Mouse (Mus musculus): ENCODE data around the gene Farp1. TPM values are rescaled to one million over a fixed set of nuclear protein-coding genes. Genes with fewer than 3 reads are reported as not detected.

Gene Farp1
- total RNA-seq, 1 experiment, result 8.6 TPM

DNA sequence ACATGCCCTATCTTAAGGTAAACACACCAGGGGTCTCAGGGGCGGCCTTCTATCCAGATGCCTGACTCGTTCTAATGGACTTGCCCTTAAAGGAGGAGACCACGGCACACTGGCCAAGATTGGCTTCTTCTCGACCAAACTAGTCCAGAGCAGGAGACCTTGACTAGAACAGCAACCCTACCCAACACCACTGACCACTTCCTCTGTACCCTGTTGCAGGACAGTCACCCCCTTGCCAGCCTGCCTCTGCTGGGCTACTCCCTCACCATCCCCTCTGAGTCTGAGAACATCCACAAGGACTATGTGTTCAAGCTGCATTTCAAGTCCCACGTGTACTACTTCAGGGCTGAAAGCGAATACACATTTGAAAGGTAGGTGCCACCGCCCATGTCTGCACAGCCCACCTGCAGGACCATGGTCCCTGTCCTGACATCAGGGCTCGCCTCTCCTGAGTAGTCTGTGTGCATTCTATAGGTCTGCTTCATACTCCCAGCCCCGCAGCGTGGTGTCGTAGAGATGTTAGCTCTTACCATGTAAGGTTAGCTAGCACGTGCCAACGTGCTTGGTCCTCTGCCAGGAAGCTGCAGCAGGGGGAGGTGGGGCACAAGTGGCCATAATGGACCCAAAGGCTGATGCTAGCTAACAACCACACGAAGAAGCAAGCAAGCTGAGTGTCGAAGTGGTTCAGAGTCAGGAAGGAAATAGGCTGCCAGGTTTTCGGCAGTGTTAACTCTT lies 245.8 kb downstream of the Farp1 start:
- no peak for DNase-seq (ENCODE audit: low read depth, low spot score)

DNA sequence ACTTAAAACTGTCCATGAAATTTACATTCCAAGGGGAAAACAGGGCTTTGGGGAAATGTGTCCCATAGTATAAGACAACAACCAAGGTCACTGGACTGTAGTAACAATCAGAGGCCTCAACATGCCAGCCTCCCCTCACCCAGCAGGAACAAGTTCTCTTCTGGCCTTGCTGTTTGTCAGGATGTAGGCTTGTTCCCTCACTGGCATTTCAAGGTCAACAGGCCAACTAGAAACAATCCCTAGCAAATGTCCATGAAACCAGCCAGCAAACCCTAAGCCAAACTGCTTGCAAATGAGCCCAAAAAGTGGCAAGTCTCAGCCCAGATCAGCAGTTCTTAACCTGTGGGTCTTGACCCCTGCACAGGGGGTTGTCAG lies 246.3 kb downstream of the Farp1 start:
- Histone ChIP-seq H3K36me3 (ENCODE audit: control insufficient read depth, insufficient read depth, low read length, poor library complexity, severe bottlenecking) (peaks cover 22% of the 10 kb centered on the region; the same call in 1 of the 2 replicates), H3K9me3 (ENCODE audit: control insufficient read depth, insufficient read depth, low read depth, low read length) (no peaks in the 10 kb centered on the region), H3K9ac (ENCODE audit: insufficient read depth, low read depth, low read length, poor library complexity, severe bottlenecking) (no peak overlapping the region), H3K4me3 (ENCODE audit: insufficient read depth in 1 of 2, low read depth in 1 of 2, low read length in 2 of 2, poor library complexity in 1 of 2, severe bottlenecking in 1 of 2) (no peak overlapping the region), H3K27ac (ENCODE audit: insufficient read depth, low read depth, low read length, poor library complexity, severe bottlenecking) (no peak overlapping the region), H3K4me1 (ENCODE audit: control insufficient read depth in 2 of 2, insufficient read depth in 2 of 2, low read length in 2 of 2, poor library complexity in 1 of 2) (peaks cover 0 to 7% of the 10 kb centered on the region in 2 experiments; a peak in 1 of 4 replicates)
- DNase-seq (ENCODE audit: low read depth, low spot score), result no peak
- in situ Hi-C loops (cut with MboI; ENCODE audit: low sequenced_read_pairs in 2 of 2, unreplicated experiment in 2 of 2), result no loop called here
- TF ChIP-seq CHD2 (IDR thresholded peaks at IDR 0.05; ENCODE audit: low read depth, low read length), result no peak
- TF ChIP-seq MAFK (IDR thresholded peaks at IDR 0.05; ENCODE audit: insufficient read depth, low read depth, low read length), result no peak
- no peak for TF ChIP-seq ZNF384 (IDR thresholded peaks at IDR 0.05; ENCODE audit: low read depth, low read length)
- TF ChIP-seq ZC3H11A (IDR thresholded peaks at IDR 0.05; ENCODE audit: borderline replicate concordance, low read depth, low read length), result no peak
- TF ChIP-seq HCFC1 (IDR thresholded peaks at IDR 0.05; ENCODE audit: borderline replicate concordance, insufficient read depth, low read length), result no peak

More for the DNA sequence above, 245.8 kb downstream of the Farp1 start:
- no peaks in the 10 kb centered on the region for H3K9me3 ChIP-seq (ENCODE audit: control insufficient read depth, insufficient read depth, low read depth, low read length)
- H3K4me1 ChIP-seq (ENCODE audit: control insufficient read depth in 2 of 2, insufficient read depth in 2 of 2, low read length in 2 of 2, poor library complexity in 1 of 2), result peaks cover 0 to 7% of the 10 kb centered on the region in 2 experiments; a peak in 1 of 4 replicates
- H3K4me3 ChIP-seq (ENCODE audit: insufficient read depth in 1 of 2, low read depth in 1 of 2, low read length in 2 of 2, poor library complexity in 1 of 2, severe bottlenecking in 1 of 2), result no peak overlapping the region
- in situ Hi-C loops (cut with MboI; ENCODE audit: low sequenced_read_pairs in 2 of 2, unreplicated experiment in 2 of 2), result no loop called here
- H3K9ac ChIP-seq (ENCODE audit: insufficient read depth, low read depth, low read length, poor library complexity, severe bottlenecking), result no peak overlapping the region
- no peak overlapping the region for H3K27ac ChIP-seq (ENCODE audit: insufficient read depth, low read depth, low read length, poor library complexity, severe bottlenecking)
- peaks cover 18% of the 10 kb centered on the region; the same call in 1 of the 2 replicates for H3K36me3 ChIP-seq (ENCODE audit: control insufficient read depth, insufficient read depth, low read length, poor library complexity, severe bottlenecking)
- TF ChIP-seq MAFK (IDR thresholded peaks at IDR 0.05; ENCODE audit: insufficient read depth, low read depth, low read length) (no peak), ZC3H11A (IDR thresholded peaks at IDR 0.05; ENCODE audit: borderline replicate concordance, low read depth, low read length) (no peak), CHD2 (IDR thresholded peaks at IDR 0.05; ENCODE audit: low read depth, low read length) (no peak), HCFC1 (IDR thresholded peaks at IDR 0.05; ENCODE audit: borderline replicate concordance, insufficient read depth, low read length) (no peak), ZNF384 (IDR thresholded peaks at IDR 0.05; ENCODE audit: low read depth, low read length) (no peak)

- peaks cover 25% of the 10 kb centered on the region; the same call in 1 of the 2 replicates for H3K36me3 ChIP-seq (ENCODE audit: control insufficient read depth, insufficient read depth, low read length, poor library complexity, severe bottlenecking)
- H3K9ac ChIP-seq (ENCODE audit: insufficient read depth, low read depth, low read length, poor library complexity, severe bottlenecking), result no peak overlapping the region
- no peaks in the 10 kb centered on the region for H3K9me3 ChIP-seq (ENCODE audit: control insufficient read depth, insufficient read depth, low read depth, low read length)
- H3K27ac ChIP-seq (ENCODE audit: insufficient read depth, low read depth, low read length, poor library complexity, severe bottlenecking), result no peak overlapping the region
- H3K4me1 ChIP-seq (ENCODE audit: control insufficient read depth in 2 of 2, insufficient read depth in 2 of 2, low read length in 2 of 2, poor library complexity in 1 of 2), result peaks cover 0 to 7% of the 10 kb centered on the region in 2 experiments; a peak in 1 of 4 replicates
- no peak for DNase-seq (ENCODE audit: low read depth, low spot score)
- H3K4me3 ChIP-seq (ENCODE audit: insufficient read depth in 1 of 2, low read depth in 1 of 2, low read length in 2 of 2, poor library complexity in 1 of 2, severe bottlenecking in 1 of 2), result no peak overlapping the region
- in situ Hi-C loops (cut with MboI; ENCODE audit: low sequenced_read_pairs in 2 of 2, unreplicated experiment in 2 of 2), result no loop called here
- TF ChIP-seq ZNF384 (IDR thresholded peaks at IDR 0.05; ENCODE audit: low read depth, low read length), result no peak
- TF ChIP-seq MAFK (IDR thresholded peaks at IDR 0.05; ENCODE audit: insufficient read depth, low read depth, low read length), result no peak
- no peak for TF ChIP-seq ZC3H11A (IDR thresholded peaks at IDR 0.05; ENCODE audit: borderline replicate concordance, low read depth, low read length)
- no peak for TF ChIP-seq CHD2 (IDR thresholded peaks at IDR 0.05; ENCODE audit: low read depth, low read length)
- no peak for TF ChIP-seq HCFC1 (IDR thresholded peaks at IDR 0.05; ENCODE audit: borderline replicate concordance, insufficient read depth, low read length)
Measured at GRCm38 (mm10) chr14:121285379-121286120, 250.6 kb downstream of the Farp1 start.

- H3K4me1 ChIP-seq (ENCODE audit: control insufficient read depth in 2 of 2, insufficient read depth in 2 of 2, low read length in 2 of 2, poor library complexity in 1 of 2), result peaks cover 0 to 2% of the 10 kb centered on the region in 2 experiments; a peak in 2 of 4 replicates
- TF ChIP-seq HCFC1 (IDR thresholded peaks at IDR 0.05; ENCODE audit: borderline replicate concordance, insufficient read depth, low read length) (no peak), CHD2 (IDR thresholded peaks at IDR 0.05; ENCODE audit: low read depth, low read length) (no peak), ZNF384 (IDR thresholded peaks at IDR 0.05; ENCODE audit: low read depth, low read length) (no peak), ZC3H11A (IDR thresholded peaks at IDR 0.05; ENCODE audit: borderline replicate concordance, low read depth, low read length) (no peak), MAFK (IDR thresholded peaks at IDR 0.05; ENCODE audit: insufficient read depth, low read depth, low read length) (no peak)
- no peak overlapping the region for H3K27ac ChIP-seq (ENCODE audit: insufficient read depth, low read depth, low read length, poor library complexity, severe bottlenecking)
- H3K9me3 ChIP-seq (ENCODE audit: control insufficient read depth, insufficient read depth, low read depth, low read length), result no peaks in the 10 kb centered on the region
- H3K4me3 ChIP-seq (ENCODE audit: insufficient read depth in 1 of 2, low read depth in 1 of 2, low read length in 2 of 2, poor library complexity in 1 of 2, severe bottlenecking in 1 of 2), result no peak overlapping the region
- no peak overlapping the region for H3K9ac ChIP-seq (ENCODE audit: insufficient read depth, low read depth, low read length, poor library complexity, severe bottlenecking)
- no peak for DNase-seq (ENCODE audit: low read depth, low spot score)
- in situ Hi-C loops (cut with MboI; ENCODE audit: low sequenced_read_pairs in 2 of 2, unreplicated experiment in 2 of 2), result no loop called here
- peaks cover 27% of the 10 kb centered on the region; the same call in 1 of the 2 replicates for H3K36me3 ChIP-seq (ENCODE audit: control insufficient read depth, insufficient read depth, low read length, poor library complexity, severe bottlenecking)
Measured at GRCm38 (mm10) chr14:121291881-121292280, 256.9 kb downstream of the Farp1 start.

Data from ES-E14 (cell line).